Mouse (Mus musculus) lung, postnatal 25 days (tissue): ENCODE measurements at regions not wholly inside any gene's neighbourhood (a gene's known extent, or its start where the extent isn't known, plus 50 kb on each side); places are given as distances from the start of the nearest gene placed in this dataset.

Experiments
- DNase-seq: peaks from one replicate; pipeline ENCODE4 v3.0.0; 2022; ENCODE audit warnings: low spot score

DNA sequence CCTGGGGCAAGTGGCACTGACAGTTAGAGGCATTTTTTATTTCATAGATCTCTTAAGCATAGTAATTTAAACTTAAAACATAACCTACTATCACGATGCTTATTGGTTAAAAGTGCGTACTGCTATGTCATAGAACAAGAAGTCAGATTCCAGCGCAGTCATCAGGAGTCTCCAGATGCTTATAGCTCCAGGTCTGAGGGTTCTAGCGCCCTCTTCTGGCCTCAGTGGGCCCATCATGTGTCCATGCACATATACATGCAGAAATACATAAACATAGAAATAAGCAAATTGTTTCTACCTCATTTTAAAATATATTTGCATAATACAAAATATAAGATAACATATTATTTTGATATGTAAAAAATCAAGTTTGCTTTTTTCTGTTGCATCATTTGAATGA is 1002.8 kb upstream of the Adgrl2 start:
- DNase-seq: no peak

DNA sequence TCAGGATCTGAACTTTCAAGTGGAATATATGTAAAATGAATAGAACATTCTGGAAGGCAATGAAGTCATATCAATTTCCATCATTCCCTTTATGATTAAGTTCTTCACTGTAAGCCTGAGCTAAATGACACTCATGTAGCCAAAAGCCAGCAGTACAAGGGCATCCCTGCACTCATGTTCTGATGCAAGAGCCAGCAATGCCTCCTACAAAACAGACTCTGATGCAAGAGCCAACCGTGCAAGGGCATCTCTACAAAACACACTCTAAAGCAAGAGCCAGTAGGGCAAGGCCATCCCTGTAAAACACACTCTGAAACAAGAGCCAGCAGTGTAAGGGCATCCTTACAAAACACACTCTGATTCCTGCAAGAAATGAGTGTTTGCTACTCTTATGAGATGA is 997.4 kb upstream of the Adgrl2 start:
- no peak for DNase-seq

DNA sequence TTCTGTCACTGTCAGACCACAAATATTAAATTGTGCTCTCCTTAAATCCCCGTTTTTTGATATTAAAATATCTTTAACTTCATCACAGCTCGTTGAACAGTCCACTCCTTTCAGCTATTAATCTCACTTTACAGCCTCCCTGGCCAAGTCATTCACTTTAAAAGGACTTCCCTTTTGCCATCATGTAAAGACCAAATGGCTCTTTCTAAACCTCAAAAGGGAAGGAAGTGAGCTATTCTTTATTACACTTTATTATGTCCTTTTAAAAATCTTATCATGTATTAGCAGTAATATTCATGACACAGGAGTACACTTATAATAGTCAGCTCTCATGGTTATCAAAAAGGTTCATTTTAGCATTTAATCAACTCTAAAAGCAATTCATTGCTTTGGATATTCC is 966.6 kb upstream of the Adgrl2 start:
- no peak for DNase-seq

DNA sequence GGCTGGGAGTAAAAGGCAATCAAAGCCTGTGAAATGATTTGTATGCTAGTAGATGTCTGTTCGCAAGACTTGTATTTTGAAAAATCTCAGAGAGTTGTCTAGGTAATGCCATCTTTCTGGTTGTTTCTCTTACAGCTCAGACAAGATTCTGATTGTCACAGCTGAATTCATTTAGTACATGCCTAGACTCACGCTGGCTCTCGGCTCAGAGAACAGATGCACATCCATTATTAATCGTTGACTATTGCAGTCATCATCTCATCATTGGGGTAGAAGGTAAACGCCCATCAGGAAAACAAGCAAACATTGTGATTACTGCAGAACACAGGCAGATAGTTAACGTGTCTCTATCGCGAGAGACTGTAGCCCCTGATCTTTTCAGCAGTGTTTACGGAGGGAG is 945.8 kb upstream of the Adgrl2 start:
- DNase-seq: no peak

DNA sequence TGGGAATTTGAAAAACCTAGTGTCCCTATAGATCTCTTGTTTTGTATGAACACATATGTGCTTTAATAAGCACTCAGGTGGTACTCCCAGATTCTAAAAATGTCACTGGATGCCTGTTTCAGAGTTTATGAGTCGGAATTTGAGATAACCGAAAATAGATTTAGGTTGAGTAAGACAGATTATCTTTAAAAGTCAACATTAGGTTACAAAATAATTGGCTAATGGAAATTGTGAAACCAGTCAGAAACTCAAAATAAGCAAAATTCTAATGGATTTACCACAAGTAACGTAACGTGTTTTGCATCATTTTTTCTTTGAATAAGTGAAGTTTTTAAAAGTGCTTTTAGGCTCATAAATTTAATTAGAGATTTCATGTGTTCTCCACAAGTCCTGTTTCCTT is 944.5 kb upstream of the Adgrl2 start:
- DNase-seq: no peak

DNA sequence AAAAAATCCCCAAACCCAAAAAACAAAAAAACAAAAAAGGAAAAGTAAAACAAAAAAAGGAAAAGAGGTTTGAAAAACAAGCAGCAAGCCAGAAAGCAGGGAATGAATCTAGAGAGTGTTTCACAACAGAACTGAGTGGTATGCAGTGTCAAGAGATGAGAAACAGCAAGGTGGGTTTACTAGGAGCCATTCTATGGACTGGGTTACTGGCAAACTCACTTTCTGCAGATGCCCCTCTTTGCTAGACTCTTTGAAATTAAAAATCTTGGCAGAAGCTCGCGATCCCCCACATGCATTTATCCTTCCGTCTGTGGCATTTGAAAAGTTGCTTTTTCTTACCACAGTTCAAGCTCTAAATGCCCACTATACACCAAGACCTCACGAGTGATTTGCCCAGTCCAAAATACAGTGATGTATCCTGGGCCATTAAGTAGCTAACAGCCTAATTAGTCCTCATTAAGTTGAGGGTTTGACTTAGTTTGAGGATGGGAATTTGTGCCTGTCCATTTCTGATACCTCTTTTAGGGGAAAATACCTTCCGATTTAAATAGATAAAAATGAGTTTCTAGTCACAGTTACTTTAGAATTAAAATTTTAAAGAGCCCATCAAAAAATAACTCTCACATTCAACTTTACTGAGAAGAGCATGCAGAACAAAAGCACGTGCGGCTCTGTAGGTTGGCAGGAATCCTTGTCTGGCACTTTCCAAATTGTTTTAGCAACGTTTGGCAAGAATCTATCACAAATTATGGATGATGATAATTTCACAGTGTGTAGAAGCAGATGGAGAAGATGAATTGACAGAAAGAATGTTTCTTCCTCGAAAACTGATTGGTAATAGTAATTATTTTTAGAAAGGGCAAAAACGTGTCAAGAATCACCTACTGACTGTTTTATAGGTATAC is 938.4 kb upstream of the Adgrl2 start:
- no peak for DNase-seq

DNA sequence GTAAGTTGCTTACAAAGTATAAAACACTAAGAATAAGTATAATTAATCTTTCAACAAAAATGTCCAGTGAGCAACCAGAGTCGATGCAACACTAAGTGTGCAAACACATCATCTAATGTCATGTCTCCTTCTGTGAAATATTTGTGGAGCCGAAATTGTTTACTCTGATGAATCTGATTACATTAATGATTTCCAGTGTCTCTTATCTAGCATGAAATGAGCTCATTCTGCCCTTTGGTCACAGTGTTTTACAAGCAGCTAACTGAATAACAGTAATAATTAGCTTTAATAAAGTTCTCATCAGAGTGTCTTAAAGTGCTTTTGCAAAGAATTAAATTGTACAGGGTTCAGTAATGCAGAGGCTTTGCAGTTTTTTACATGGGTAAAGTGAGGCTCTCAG is 929.9 kb upstream of the Adgrl2 start:
- no peak for DNase-seq

DNA sequence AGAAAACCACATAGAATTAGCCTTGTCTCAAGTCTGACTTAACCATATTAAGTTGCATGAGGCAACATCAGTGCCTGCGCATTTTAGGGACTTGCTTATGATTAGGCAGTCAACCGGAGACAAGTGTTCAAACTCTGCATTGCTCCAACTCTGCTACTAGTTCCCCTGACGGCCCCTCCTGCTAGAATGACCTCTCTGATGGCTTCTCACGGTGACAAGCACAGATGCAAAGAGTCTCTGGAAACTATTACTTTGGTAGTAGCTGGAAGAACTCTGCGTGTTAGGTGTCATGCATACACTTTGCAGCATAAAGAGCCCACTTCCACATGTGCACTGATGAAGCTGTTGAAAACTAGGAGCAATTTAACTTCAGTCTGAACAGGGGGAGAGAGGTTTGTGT is 927.8 kb upstream of the Adgrl2 start:
- DNase-seq: no peak

DNA sequence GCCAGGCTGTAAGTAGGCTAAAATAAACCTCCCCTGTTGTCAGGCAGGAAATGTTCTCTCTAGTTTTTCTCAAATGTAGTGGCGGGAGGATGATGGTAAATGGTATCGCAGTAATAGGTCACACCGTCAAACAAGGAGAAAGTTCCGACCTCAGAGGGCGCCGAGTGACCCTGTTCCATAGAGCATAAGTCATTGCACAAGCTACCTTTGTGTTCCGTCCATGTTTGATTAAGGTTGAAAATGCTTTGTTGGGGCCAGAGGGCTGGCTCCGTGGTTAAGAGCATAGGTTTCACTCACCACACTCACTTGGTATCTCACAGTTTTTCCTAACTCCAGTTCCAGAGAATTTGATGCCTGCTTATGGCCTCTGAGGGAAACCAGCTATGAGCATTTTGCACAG is 920.4 kb upstream of the Adgrl2 start:
- no peak for DNase-seq

DNA sequence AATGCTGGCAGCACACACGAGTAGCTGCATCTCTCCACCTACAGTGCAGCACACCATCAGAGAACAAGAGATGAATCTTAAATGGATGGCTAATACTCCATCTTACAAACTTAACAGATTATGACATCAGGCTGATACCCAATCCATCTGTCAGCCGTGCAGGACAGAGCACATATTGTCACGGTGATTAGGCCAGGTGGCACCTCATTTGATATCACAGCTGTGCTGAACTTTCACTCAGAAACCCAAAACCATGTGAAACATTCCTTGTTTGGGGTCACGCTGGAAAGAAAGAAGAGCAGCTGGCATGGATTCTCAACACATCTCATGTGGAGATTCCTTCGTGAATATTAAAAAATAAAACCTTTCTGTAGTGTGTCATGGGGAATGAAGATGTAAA is 911.4 kb upstream of the Adgrl2 start:
- no peak for DNase-seq

DNA sequence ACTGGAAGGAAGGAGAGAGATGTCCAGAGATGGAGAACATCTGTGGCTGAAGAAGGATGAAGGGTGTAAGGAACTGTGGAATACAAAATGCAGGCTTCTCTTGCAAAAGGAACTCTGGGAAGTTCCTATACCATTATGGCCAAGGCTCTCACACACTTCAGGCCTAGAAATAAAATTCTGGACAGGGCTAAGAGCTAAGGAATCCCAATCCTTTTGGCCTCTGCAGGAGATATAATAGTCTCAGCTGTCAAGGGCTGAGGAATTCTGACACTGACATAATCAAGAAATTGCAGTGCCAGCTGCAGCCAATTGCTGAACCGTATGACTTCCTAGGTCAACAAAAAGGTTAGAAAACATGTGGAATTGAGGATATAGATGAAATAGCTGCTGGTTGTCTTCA is 886.2 kb upstream of the Adgrl2 start:
- no peak for DNase-seq

DNA sequence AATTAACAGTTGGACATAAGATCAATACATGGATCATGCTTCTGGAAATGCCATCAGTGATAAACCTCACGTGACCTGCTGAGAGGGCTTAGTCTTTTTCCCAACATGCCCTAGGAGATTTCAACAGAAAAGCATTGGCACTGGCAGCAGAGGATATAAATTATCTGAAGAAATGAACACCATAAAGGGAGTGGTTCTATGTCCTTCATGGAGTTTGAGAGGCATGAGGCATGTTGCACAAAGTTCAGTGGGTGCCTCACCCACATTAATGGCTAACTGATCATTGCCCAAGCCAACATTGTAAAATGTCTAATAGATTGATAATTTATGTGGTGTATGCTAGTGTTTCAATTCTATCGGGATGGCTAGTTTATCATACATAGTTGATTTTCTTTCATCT is 875.6 kb upstream of the Adgrl2 start:
- no peak for DNase-seq

DNA sequence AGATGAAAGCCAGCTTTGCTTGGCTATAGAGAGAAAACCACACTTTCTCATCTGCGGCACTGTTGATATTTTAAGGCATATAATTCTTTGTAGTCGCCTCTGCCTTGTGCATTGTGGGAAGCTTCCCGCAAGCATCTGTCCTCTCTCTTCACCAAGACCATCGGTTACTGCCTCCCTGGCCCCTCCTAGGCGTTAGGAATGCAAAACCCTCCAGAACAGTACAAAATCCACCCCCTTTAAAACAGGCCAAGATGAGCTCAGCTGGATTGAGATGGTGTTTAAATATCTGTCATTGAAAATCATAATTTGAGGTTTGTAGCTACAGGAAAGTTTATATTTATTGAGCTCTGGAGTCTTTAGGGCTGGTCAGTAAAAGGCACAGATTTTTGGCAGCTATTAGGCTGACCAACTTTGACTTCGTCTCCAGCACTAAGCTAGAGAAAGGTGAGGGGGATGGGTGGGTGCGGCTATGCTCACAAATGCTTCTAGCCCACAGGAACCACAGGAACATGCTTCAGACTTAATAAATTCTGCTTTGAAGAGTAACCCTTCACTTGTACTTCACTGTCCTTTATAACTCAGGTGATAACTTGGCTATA is 856.7 kb upstream of the Adgrl2 start:
- no peak for DNase-seq

DNA sequence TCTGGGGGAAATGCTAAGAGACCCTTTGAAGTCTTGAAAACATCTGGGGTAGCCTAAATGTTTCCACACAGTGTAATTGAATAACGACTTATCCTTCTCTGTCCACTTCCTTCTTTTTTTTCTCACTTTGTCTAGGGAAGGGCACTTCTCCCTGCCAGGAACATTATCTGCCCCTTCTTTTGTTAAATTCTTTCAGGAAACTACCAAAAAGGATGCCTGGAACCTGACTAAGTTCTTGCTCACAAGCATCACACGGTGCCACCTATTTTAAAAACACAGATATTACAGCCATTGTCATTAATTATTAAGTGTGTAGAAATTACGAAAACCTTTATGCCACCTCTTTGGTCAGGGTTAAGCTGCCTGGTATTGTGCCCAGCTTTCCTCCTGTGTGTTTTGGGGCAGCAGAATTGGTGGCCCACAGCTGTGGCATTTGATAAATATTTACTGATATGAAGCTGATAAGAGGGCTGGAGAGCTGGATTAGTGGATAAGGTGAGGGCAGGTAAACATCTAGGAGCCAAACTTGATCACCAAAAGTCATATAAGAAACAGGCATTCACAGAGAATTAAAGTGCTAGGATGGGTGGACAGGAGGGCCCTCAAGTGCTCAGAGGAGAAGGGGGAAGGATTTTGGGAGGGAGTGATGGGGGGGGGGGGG is 855.6 kb upstream of the Adgrl2 start:
- DNase-seq: no peak

DNA sequence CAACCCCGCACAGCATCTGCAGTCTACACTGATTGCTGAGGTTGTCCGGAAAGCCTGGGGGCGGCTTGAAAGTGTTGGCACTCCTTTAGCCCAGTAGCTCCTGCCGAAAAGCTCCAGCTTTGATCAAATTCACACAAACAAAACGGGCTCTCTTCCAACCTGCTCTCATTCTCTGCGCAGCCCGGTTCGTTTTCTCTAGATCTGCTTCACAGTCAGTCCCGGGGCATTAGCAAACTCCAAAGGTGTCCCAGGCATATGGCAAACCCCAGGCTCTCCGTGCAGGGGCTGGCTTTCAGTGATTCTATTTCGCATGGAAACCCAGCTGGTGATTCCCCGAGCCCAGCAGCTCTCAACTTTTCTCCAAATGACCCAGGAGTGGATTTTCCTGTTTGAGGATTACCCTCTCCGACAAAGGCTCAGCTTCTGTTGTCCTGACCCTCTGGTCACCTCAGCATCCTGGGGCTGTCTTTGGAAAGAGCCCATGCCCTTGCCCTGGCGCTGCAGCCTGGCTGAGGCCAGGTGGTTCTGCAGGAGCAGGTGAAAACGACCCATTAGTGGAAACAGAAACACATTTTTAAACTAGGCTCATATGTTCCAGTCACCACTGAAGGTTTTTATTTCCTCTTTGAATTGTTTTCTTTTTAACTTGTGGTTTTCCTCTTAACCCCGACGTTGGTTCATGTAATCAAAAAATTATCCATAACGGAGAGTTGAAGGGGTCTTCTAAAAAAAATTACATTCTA is 854.9 kb upstream of the Adgrl2 start:
- DNase-seq: no peak

DNA sequence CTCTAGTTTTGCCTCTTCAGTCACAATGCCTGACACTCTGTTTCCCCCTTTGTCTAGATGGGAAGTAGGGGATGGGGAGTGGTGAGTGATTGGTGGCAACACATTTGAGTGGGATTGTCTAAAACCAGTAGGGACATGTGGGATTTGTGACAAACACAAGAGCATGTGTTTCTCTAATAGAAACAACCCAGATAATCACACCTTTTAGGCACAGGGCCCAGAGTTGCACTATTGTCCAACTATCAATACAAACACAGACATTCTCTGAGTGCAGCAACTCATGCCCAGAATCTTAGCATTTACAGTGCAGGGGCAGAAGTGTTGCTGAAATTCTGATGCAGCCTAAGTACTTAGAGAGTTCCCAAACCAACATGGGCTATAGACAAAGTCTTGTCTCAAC is 847.6 kb upstream of the Adgrl2 start:
- DNase-seq: no peak

DNA sequence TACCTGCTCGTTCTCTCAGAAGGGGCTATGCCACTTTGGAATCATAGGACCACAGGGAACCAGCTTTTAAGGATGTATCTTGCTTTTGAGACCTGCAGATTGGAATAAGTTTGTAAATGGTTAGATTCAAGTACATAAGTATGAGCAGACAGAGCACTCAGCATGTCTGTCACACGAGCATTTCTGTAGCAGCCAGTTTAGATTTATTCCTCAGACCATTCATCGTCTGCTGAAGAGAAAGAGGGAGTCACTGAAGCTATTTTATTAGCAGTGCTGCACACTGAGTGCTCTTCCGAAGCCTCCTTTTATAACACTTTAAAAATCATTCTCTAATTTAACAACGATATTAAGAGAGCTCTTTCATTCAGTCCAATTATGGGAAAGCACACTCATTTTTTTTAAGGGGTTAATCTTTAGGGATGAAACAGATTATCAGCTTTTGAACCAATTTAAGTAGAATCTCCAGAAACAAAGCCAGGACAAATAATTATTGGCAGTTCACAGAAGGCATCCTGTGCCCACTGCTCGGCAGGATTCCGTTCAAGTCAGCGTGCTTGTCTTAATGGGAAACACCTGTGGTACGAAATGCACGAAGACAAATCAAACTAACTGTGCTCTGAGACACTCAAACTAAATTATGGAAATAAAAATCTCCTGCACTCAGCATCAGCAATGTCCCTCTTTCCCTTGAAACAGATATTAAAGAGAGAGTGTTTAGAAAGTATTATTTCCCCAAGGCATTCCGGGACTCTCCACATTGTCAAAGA is 846.3 kb upstream of the Adgrl2 start:
- DNase-seq: no peak

DNA sequence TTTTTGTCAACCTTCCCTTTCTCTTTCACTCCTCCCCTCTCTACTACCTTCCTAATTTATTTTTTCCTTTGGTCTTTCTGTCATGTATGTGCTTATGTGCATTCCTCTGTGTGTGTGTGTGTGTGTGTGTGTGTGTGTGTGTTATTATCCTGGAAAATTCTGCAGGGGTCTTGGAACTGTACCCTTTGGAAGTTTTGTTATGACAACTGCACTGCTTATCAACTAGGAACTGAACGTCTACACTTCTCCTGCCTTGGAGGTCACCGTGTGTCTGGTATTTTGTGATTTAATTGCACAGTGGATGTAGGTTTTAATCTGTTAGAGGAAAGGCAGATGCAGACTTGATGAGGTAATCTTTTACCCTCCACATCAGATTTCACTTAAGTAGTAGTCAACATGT is 836.8 kb upstream of the Adgrl2 start:
- DNase-seq: no peak

DNA sequence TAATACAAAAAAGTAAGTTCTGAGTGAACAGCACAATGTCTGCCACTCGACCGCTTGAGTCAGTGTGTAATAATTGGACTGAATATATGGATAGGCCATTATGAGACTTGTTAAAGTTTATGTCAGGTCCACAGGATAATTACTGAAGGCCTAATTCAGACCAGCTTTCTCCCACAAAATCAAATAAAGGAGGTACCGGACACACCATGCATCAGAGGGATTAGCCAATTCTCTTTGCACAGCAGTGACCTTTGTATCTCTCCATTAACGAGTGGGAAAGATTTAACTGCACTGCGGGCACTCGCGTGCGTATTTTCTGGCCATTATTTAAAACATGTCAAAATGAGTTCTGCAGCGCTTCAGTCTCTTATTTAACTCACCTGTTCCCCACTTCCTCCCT is 836.4 kb upstream of the Adgrl2 start:
- no peak for DNase-seq

DNA sequence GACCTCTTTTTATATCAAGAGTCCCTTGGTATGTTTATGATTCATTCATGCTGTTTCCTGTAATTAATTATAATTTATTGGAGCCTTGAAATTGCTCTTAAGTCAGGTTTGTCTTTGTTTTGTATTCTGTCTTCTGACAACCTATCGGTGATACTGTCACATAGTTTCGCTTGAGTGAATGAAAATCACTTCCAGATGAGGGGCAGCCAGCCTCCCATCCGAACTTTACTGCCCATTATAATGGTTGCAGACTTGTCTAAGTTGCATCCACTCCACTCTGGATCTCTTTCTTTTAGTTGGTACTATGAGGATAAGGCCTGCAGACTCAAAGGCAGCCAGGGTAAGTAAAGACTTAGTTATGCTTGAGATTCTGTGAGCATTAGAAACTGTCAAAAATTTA is 830.3 kb upstream of the Adgrl2 start:
- DNase-seq: no peak

DNA sequence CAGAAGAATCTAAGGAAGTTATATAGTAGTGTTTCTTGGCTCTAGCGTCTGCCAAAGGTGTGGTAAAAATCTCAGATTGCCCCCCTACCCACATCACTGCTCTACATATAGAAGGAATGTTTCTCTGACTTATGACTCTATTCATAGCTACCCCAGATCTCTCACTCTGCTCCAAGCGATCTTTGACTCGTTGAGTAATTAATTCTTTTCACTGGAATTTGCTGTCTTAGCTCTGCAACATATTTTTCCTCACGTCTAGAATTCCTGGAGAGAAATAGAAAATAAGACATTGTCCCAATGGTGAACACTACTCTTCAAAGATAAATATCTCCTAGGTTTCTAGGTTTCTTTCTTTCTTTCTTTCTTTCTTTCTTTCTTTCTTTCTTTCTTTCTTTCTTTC is 829.5 kb upstream of the Adgrl2 start:
- DNase-seq: no peak

DNA sequence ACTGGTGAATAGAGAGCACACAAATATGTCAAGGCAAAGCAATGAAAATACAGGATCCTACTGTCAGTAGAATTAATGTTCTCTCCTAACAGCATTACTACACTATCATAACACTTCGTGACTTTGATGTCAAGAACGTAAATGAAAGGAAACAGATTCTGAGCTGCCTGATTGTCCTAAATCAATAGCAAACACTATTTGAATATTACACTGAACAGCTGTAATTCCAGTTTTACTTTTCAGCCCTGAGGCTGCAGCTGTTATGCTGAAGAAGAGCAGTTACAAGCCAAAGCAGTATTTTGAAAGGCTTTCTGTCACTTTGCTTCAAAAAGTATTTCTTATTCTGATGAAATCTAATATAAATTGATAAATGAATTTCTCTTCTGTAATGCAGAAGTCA is 828.7 kb upstream of the Adgrl2 start:
- no peak for DNase-seq
